In the genomic region with DNA sequence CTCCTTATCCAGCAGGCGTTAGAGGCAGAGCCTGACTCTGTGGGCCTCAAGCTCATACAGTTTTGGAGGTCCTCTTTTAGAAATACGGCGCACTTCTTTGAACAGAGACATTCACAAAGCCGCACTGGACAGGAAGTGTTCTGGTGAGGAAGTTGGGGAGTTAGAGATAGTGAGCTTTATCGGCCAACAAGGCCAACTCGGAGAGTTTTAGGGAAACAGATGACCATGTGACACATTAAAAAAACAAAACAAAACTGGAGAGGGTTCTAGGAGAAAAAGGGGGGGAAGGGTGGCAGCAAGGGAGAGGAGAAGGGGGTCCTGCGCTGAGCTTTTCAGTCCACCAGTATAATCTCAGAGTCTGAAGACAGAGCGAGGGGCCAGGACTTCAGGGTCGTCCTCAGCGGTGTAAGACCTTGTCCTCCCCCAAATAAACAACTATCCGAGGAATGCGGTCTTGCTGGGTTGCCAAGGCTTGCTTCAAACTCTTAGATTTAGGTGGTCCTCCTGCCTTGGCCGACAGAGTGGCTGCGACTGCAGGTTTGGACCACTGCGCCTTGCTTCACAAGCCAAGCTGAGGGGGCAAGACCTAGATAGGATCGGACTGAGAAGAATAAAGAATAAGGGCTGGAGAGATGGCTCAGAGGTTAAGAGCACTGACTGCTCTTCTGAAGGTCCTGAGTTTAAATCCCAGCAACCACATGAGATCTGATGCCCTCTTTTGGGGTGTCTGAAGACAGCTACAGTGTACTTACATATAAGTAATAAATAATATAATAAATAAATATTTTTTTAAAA, we compare ENCODE assay signal across 10 mouse cellular contexts. TPM values are rescaled to one million over a fixed set of nuclear protein-coding genes. Genes with fewer than 3 reads are reported as not detected.
DNase-seq lines count a peak whose midpoint lies in the region; ATAC-seq and TF ChIP-seq lines count a peak whose summit lies in the region.
"Had no signal": no experiment of that assay in that cellular context is flagged by ENCODE, and none has a peak within 500 bp of the region (broad histone marks: within the 10 kb centered on the region; RNA-seq: fewer than 3 reads in every experiment).

No protein-coding gene starts in this region.

- no peak for TF ChIP-seq POLR2A in lung, adult 2 months (IDR thresholded peaks at IDR 0.05; ENCODE audit: borderline replicate concordance, extremely low read depth, low read depth, low read length)

- no peak for DNase-seq in lung, adult 2 months
- DNase-seq in lung, postnatal 25 days (ENCODE audit: low spot score) = no peak
- DNase-seq in heart, postnatal 10 days = peak; percentile 49 to 50
- DNase-seq in hindbrain, embryonic 14.5 days (ENCODE audit: low spot score) = no peak
- no peak for DNase-seq in layer of hippocampus, adult 8-10 months (ENCODE audit: low spot score in 2 of 2)
- DNase-seq: cerebellum, adult 11-12 months had no signal

- H3K27me3 ChIP-seq in hindbrain, embryonic 14.5 days (ENCODE audit: control insufficient read depth, insufficient read depth, low read length) = no peaks in the 10 kb centered on the region
- H3K27me3 ChIP-seq: hindbrain, embryonic 12.5 days; neural tube, embryonic 15.5 days had no signal

- no peak overlapping the region for H3K9ac ChIP-seq in hindbrain, embryonic 14.5 days
- H3K9ac ChIP-seq: hindbrain, embryonic 12.5 days; neural tube, embryonic 15.5 days had no signal

- intact Hi-C loops in heart, postnatal 10 days (cut with DNase I) = no loop called here

- peaks cover 10% of the 10 kb centered on the region for H3K4me1 ChIP-seq in lung, adult 2 months (ENCODE audit: control insufficient read depth, insufficient read depth, low read length)
- H3K4me1 ChIP-seq in hindbrain, embryonic 14.5 days (replicated peaks; ENCODE audit: control insufficient read depth, insufficient read depth, low read length) = no peaks in the 10 kb centered on the region
- H3K4me1 ChIP-seq: hindbrain, embryonic 12.5 days; neural tube, embryonic 15.5 days had no signal

- no peaks in the 10 kb centered on the region for H3K9me3 ChIP-seq in hindbrain, embryonic 14.5 days (ENCODE audit: control insufficient read depth, low read length)
- H3K9me3 ChIP-seq: neural tube, embryonic 15.5 days had no signal

- ATAC-seq in common myeloid progenitor, adult 5-6 weeks (replicated peaks; ENCODE audit: low read depth, poor library complexity, severe bottlenecking) = peak; percentile 81
- ATAC-seq in megakaryocyte-erythroid progenitor cell, adult 5-6 weeks (replicated peaks; ENCODE audit: low FRiP score, low TSS enrichment, poor library complexity, severe bottlenecking) = 0 out of 2 replicates have a peak, but pooled peaks have one; percentile 34
- ATAC-seq in hindbrain, embryonic 14.5 days (ENCODE audit: low FRiP score) = no peak

- no peaks in the 10 kb centered on the region for H3K36me3 ChIP-seq in hindbrain, embryonic 14.5 days (replicated peaks; ENCODE audit: control insufficient read depth, insufficient read depth)
- H3K36me3 ChIP-seq: hindbrain, embryonic 12.5 days; neural tube, embryonic 15.5 days had no signal

- peak overlapping the region; percentile 1 for H3K4me3 ChIP-seq in lung, adult 2 months (replicated peaks; ENCODE audit: extremely low read depth, low read depth, low read length)
- no peak overlapping the region for H3K4me3 ChIP-seq in hindbrain, embryonic 14.5 days (replicated peaks; ENCODE audit: low read length)
- H3K4me3 ChIP-seq: hindbrain, embryonic 12.5 days; neural tube, embryonic 15.5 days had no signal

- no peak overlapping the region for H3K27ac ChIP-seq in hindbrain, embryonic 14.5 days
- H3K27ac ChIP-seq: hindbrain, embryonic 12.5 days; neural tube, embryonic 15.5 days had no signal

- H3K4me2 ChIP-seq in hindbrain, embryonic 14.5 days (replicated peaks) = no peak overlapping the region
- H3K4me2 ChIP-seq: hindbrain, embryonic 12.5 days; neural tube, embryonic 15.5 days had no signal

- 21% methylated on average over 16 of the region's 16 CpGs for WGBS in lung, adult 2 months
- 71% methylated on average over 16 of the region's 16 CpGs for WGBS in hindbrain, embryonic 14.5 days

- TF ChIP-seq CTCF in lung, adult 2 months (IDR thresholded peaks at IDR 0.05; ENCODE audit: insufficient read depth, low read length) = no peak

RNA-seq across cellular contexts. Expression of a gene that starts 7.2 kb away (rescaled TPM):
- polyA plus RNA-seq in lung, adult 2 months (2012; rRNA removed) = 257 and 267 TPM in 2 replicates
- total RNA-seq in common myeloid progenitor, adult 5-6 weeks (2017) = 26.2 and 32.7 TPM in 2 replicates
- total RNA-seq in heart, postnatal 10 days (2021) = 10 to 100 TPM; 96.6 to 99.5 TPM
- total RNA-seq in megakaryocyte-erythroid progenitor cell, adult 5-6 weeks (2014; fragmentation: Nextera tagmentation) = 57.6 and 94.8 TPM in 2 replicates
- 21.2 and 23.9 TPM in 2 replicates for total RNA-seq in megakaryocyte-erythroid progenitor cell, adult 5-6 weeks (2017)
- polyA plus RNA-seq in hindbrain, embryonic 14.5 days (2014; fragmentation: Nextera tagmentation; extraction: Ambion mirVana) = 164 and 183 TPM in 2 replicates
- 100 to 1,000 TPM; 387 to 440 (median 429) TPM for total RNA-seq in layer of hippocampus, adult 8-10 months (2022)

RNA-seq across cellular contexts. Expression of a gene that starts 16.2 kb away (rescaled TPM):
- polyA plus RNA-seq in lung, adult 2 months (2012; rRNA removed) = 51.6 and 56.4 TPM in 2 replicates
- 29.7 and 29.9 TPM in 2 replicates for total RNA-seq in common myeloid progenitor, adult 5-6 weeks (2017)
- 1 to 10 TPM in 1 of 2 experiments, under 1 TPM in 1; 0.52 to 1.0 TPM for total RNA-seq in heart, postnatal 10 days (2021)
- 47.1 and 58.7 TPM in 2 replicates for total RNA-seq in megakaryocyte-erythroid progenitor cell, adult 5-6 weeks (2014; fragmentation: Nextera tagmentation)
- total RNA-seq in megakaryocyte-erythroid progenitor cell, adult 5-6 weeks (2017) = 24.8 and 36.3 TPM in 2 replicates
- polyA plus RNA-seq in hindbrain, embryonic 14.5 days (2014; fragmentation: Nextera tagmentation; extraction: Ambion mirVana) = 0.75 and 0.83 TPM in 2 replicates
- total RNA-seq in layer of hippocampus, adult 8-10 months (2022) = 1 to 10 TPM; 1.5 to 3.6 (median 2.3) TPM

RNA-seq across cellular contexts. Expression of a gene that starts 33.0 kb away (rescaled TPM):
- 44.6 and 55.5 TPM in 2 replicates for polyA plus RNA-seq in lung, adult 2 months (2012; rRNA removed)
- 5.8 and 11.3 TPM in 2 replicates for total RNA-seq in common myeloid progenitor, adult 5-6 weeks (2017)
- 10 to 100 TPM; 43.3 to 49.7 TPM for total RNA-seq in heart, postnatal 10 days (2021)
- total RNA-seq in megakaryocyte-erythroid progenitor cell, adult 5-6 weeks (2014; fragmentation: Nextera tagmentation) = 8.7 and 12.2 TPM in 2 replicates
- total RNA-seq in megakaryocyte-erythroid progenitor cell, adult 5-6 weeks (2017) = 2.3 and 6.5 TPM in 2 replicates
- 9.4 and 10.6 TPM in 2 replicates for polyA plus RNA-seq in hindbrain, embryonic 14.5 days (2014; fragmentation: Nextera tagmentation; extraction: Ambion mirVana)
- total RNA-seq in layer of hippocampus, adult 8-10 months (2022) = 10 to 100 TPM in 1 of 4 experiments, 1 to 10 TPM in 3; 5.0 to 13.0 (median 8.2) TPM

RNA-seq across cellular contexts. Expression of a gene that starts 37.0 kb away (rescaled TPM):
- 17.3 and 21.4 TPM in 2 replicates for polyA plus RNA-seq in lung, adult 2 months (2012; rRNA removed)
- total RNA-seq in common myeloid progenitor, adult 5-6 weeks (2017) = 9.9 and 12.5 TPM in 2 replicates
- total RNA-seq in heart, postnatal 10 days (2021) = 1 to 10 TPM; 5.4 to 6.3 TPM
- 17.4 and 20.5 TPM in 2 replicates for total RNA-seq in megakaryocyte-erythroid progenitor cell, adult 5-6 weeks (2014; fragmentation: Nextera tagmentation)
- total RNA-seq in megakaryocyte-erythroid progenitor cell, adult 5-6 weeks (2017) = 8.2 and 8.3 TPM in 2 replicates
- polyA plus RNA-seq in hindbrain, embryonic 14.5 days (2014; fragmentation: Nextera tagmentation; extraction: Ambion mirVana) = 2.7 and 2.9 TPM in 2 replicates
- 1 to 10 TPM; 7.2 to 10.0 (median 7.9) TPM for total RNA-seq in layer of hippocampus, adult 8-10 months (2022)

RNA-seq across cellular contexts. Expression of a gene that starts 44.7 kb away (rescaled TPM):
- 32.9 and 41.3 TPM in 2 replicates for polyA plus RNA-seq in lung, adult 2 months (2012; rRNA removed)
- 38.7 and 40.5 TPM in 2 replicates for total RNA-seq in common myeloid progenitor, adult 5-6 weeks (2017)
- 10 to 100 TPM; 55.9 to 56.8 TPM for total RNA-seq in heart, postnatal 10 days (2021)
- 79.8 and 89.1 TPM in 2 replicates for total RNA-seq in megakaryocyte-erythroid progenitor cell, adult 5-6 weeks (2014; fragmentation: Nextera tagmentation)
- 39.6 and 49.6 TPM in 2 replicates for total RNA-seq in megakaryocyte-erythroid progenitor cell, adult 5-6 weeks (2017)
- 79.4 and 83.1 TPM in 2 replicates for polyA plus RNA-seq in hindbrain, embryonic 14.5 days (2014; fragmentation: Nextera tagmentation; extraction: Ambion mirVana)
- total RNA-seq in layer of hippocampus, adult 8-10 months (2022) = 10 to 100 TPM; 56.1 to 66.6 (median 62.8) TPM

Comparison
In these comparisons a context has a peak if more than half of its experiments do, and no peak if none do; other contexts are left out.
1. DNase-seq: peak in heart, postnatal 10 days (2 of 2); none in lung, adult 2 months (single experiment), lung, postnatal 25 days (single experiment), hindbrain, embryonic 14.5 days (single experiment) and layer of hippocampus, adult 8-10 months (0 of 2).